Mouse (Mus musculus) spleen, adult 2 months (tissue): ENCODE data around the gene Rundc3b. TPM values are rescaled to one million over a fixed set of nuclear protein-coding genes. Genes with fewer than 3 reads are reported as not detected.

Source experiments
- DNase-seq, 2 experiments: peaks; one replicate each; pipeline versions ENCODE4 v3.0.0 to v3.0.0-alpha.2; 2012 to 2021; ENCODE audit warnings: low spot score in 2 of 2, low read depth in 1 of 2
- H3K27ac ChIP-seq: fragments of 200-500 bp; 2 replicates; pipeline ENCODE4 v1.5.1; 2012; ENCODE audit warnings: low read length, inconsistent platforms; ENCODE audit not compliant: insufficient read depth
- H3K27me3 ChIP-seq: fragments of 200-500 bp; 2 replicates; pipeline ENCODE4 v1.6.1; 2012; ENCODE audit warnings: mild to moderate bottlenecking, moderate library complexity, low read length, inconsistent platforms; ENCODE audit not compliant: control insufficient read depth, insufficient read depth
- H3K36me3 ChIP-seq: fragments of 200-500 bp; 2 replicates; pipeline ENCODE4 v1.6.1; 2012; ENCODE audit warnings: mild to moderate bottlenecking, low read length, inconsistent platforms; ENCODE audit not compliant: control insufficient read depth, insufficient read depth
- H3K4me1 ChIP-seq: fragments of 200-500 bp; 2 replicates; pipeline ENCODE4 v1.6.1; 2011; ENCODE audit warnings: inconsistent platforms; ENCODE audit not compliant: control insufficient read depth, insufficient read depth, insufficient read length
- H3K4me3 ChIP-seq: fragments of 200-500 bp; 2 replicates; pipeline ENCODE4 v1.5.1; 2011; ENCODE audit warnings: mild to moderate bottlenecking, inconsistent platforms; ENCODE audit not compliant: insufficient read depth, insufficient read length; ENCODE audit errors: extremely low read depth
- CTCF ChIP-seq: fragments of 200-500 bp; IDR thresholded peaks from 2 replicates; pipeline ENCODE4 v1.5.1; 2011; ENCODE audit warnings: mild to moderate bottlenecking, inconsistent platforms; ENCODE audit not compliant: insufficient read depth, insufficient read length, insufficient replicate concordance; ENCODE audit errors: extremely low read depth
- POLR2A ChIP-seq: fragments of 200-500 bp; IDR thresholded peaks from 2 replicates; pipeline ENCODE4 v1.6.1; 2011; ENCODE audit warnings: low read depth, low read length, inconsistent platforms
- WGBS: fragments of 180-500 bp; shearing (Covaris S2); methylation state at CpG from one replicate; pipeline ENCODE4 v1.1.7; 2018; 5-methylcytosine and 5-hydroxymethylcytosine counted together
- polyA plus RNA-seq: library from polyadenylated mRNA; depleted of rRNA; stranded (reverse); fragments of >200 nt; gene quantifications from 2 replicates; pipeline ENCODE4 v1.2.3, GENCODE M21; 2012; rRNA removed

The Rundc3b gene
- polyA plus RNA-seq, 1 experiment = 0.46 TPM

- 36% methylated on average over 6 of the region's 6 CpGs for WGBS
- Histone ChIP-seq H3K36me3 (no peaks in the 10 kb centered on the region), H3K27me3 (no peaks in the 10 kb centered on the region), H3K4me3 (no peak overlapping the region), H3K27ac (no peak overlapping the region), H3K4me1 (no peaks in the 10 kb centered on the region)
- peak in 1 of 2 experiments; percentile 3 for DNase-seq
- no peak for TF ChIP-seq CTCF
- TF ChIP-seq POLR2A = no peak
Measured at GRCm38 (mm10) chr5:8489471-8490110, 133.2 kb downstream of the Rundc3b start.

GRCm38 (mm10) chr5:8488701-8489297 is 134.0 kb downstream of the Rundc3b start:
- Histone ChIP-seq H3K4me1 (no peaks in the 10 kb centered on the region), H3K36me3 (no peaks in the 10 kb centered on the region), H3K4me3 (no peak overlapping the region), H3K27me3 (no peaks in the 10 kb centered on the region), H3K27ac (no peak overlapping the region)
- DNase-seq = no peak
- whole genome bisulfite sequencing = 97% methylated on average over 2 of the region's 2 CpGs
- TF ChIP-seq POLR2A (no peak), CTCF (no peak)

- no peak for TF ChIP-seq POLR2A
- no peak for TF ChIP-seq CTCF
- WGBS = 88% methylated on average over 4 of the region's 4 CpGs
- no peak for DNase-seq
- no peaks in the 10 kb centered on the region for H3K4me1 ChIP-seq
- no peak overlapping the region for H3K4me3 ChIP-seq
- no peaks in the 10 kb centered on the region for H3K36me3 ChIP-seq
- no peaks in the 10 kb centered on the region for H3K27me3 ChIP-seq
- no peak overlapping the region for H3K27ac ChIP-seq
Measured at GRCm38 (mm10) chr5:8487989-8488700, 134.6 kb downstream of the Rundc3b start.

GRCm38 (mm10) chr5:8456561-8456960 is 166.2 kb downstream of the Rundc3b start:
- TF ChIP-seq CTCF = no peak
- no peak for TF ChIP-seq POLR2A
- 39% methylated on average over 5 of the region's 5 CpGs for WGBS
- Histone ChIP-seq H3K27ac (no peak overlapping the region), H3K36me3 (peaks cover 2% of the 10 kb centered on the region; the same call in 1 of the 2 replicates), H3K27me3 (no peaks in the 10 kb centered on the region), H3K4me1 (peaks cover 4% of the 10 kb centered on the region; the same call in 1 of the 2 replicates), H3K4me3 (no peak overlapping the region)
- DNase-seq = peak in 1 of 2 experiments; percentile 17

GRCm38 (mm10) chr5:8455565-8455964 is 167.2 kb downstream of the Rundc3b start:
- TF ChIP-seq CTCF (no peak), POLR2A (no peak)
- Histone ChIP-seq H3K4me3 (no peak overlapping the region), H3K36me3 (peaks cover 2% of the 10 kb centered on the region; the same call in 1 of the 2 replicates), H3K27ac (peak overlapping the region; percentile 43; the same call in 1 of the 2 replicates), H3K27me3 (no peaks in the 10 kb centered on the region), H3K4me1 (peaks cover 4% of the 10 kb centered on the region; the same call in 1 of the 2 replicates)
- no peak for DNase-seq

Other genes with a start within 250 kb of the Rundc3b start
- gene Dbf4, start 200.2 kb downstream of the Rundc3b start, polyA plus RNA-seq = 3.4 and 6.2 TPM in 2 replicates
- gene Slc25a40, start 200.1 kb downstream of the Rundc3b start, polyA plus RNA-seq = 0.97 and 1.4 TPM in 2 replicates
- gene Abcb1a, start 37.1 kb upstream of the Rundc3b start, polyA plus RNA-seq = 2.6 and 2.9 TPM in 2 replicates
- 1.6 and 1.7 TPM in 2 replicates for gene Abcb1b, start 175.2 kb upstream of the Rundc3b start, polyA plus RNA-seq